Mouse (Mus musculus) cerebellum, adult 11 months (tissue): ENCODE results near the gene Lrrfip1.

ENCODE experiments used
- DNase-seq: peaks from one replicate; pipeline ENCODE4 v3.0.0; 2022

Lrrfip1 gene

DNA sequence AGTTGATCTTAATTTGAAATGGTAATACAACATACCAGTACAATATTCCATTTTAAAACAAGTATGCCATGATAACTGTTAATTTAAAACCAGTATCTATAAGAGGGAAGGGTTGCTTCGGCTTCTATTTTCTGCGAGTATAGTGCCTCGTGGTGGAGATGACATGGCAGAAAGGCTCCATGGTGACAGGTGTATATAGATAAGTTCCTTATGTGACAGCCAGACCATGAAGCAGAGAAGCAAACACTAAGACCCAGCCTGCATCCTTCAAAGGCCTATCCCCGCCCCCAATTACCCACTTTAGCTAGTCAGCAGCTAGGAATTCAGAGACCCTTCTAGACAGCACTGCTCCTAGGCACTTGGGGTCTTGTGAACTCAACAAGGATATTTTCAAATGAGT, 170.6 kb downstream of the Lrrfip1 start:
- DNase-seq = no peak

GRCm38 (mm10) chr1:91174796-91175195, 176.3 kb downstream of the Lrrfip1 start:
- DNase-seq = no peak

DNA sequence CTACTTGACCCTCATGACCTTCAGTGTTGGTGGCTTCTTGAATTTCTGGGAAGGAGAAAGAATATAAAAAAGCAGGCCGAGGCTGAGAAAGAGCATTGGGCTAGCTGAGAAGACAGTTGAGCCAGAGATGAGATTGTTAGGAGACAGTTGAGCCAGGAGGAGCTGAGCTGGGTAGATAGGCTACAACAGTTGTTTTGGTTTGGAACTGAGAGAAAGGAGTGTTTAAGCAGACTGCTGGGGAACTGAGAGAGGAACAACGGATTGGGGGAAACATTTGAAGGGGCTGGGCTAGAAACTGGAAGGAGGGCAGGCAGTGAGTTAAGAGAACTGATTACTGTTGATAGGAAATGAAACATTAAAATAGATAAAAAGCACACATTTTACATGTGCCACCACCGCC, 177.5 kb downstream of the Lrrfip1 start:
- DNase-seq = no peak

DNA sequence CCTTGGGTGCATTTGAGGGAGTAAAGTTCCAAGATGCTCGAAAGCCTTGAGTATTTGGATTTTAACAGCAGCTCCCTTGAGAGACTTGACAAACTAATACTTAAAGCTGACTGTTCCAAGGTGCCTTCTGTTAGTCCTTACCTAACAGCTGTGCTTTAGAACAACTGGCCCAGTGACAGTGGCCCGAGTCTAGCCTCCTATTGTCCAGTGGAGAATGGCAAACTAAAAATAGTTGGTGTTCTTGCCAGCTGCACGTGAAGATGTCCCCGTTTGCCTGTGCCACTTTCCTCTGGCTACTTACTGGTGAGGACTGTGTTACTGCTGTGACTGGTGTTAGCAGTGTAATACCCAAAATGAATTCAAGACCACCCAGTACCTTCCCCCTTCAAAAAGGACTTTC, 178.3 kb downstream of the Lrrfip1 start:
- DNase-seq = no peak
